Mouse (Mus musculus): Measurements from ENCODE around the gene Vamp1. TPM values are rescaled to one million over a fixed set of nuclear protein-coding genes. Genes with fewer than 3 reads are reported as not detected.

Gene Vamp1
- total and polyA plus RNA-seq, 3 experiments, result 1.9 to 4.6 (median 3.1) TPM

GRCm38 (mm10) chr6:125294049-125294448, 78.7 kb downstream of the Vamp1 start:
- no peak for DNase-seq (ENCODE audit: extremely low read depth)
- Histone ChIP-seq H3K4me3 (replicated peaks in 1 of 3; ENCODE audit: low read depth in 2 of 3, low read length in 2 of 3, poor library complexity in 1 of 3) (no peak overlapping the region), H3K4me2 (ENCODE audit: insufficient read depth, low read depth, poor library complexity, severe bottlenecking) (no peak overlapping the region), H3K9ac (ENCODE audit: insufficient read depth, low read depth) (no peak overlapping the region), H3K4me1 (ENCODE audit: control insufficient read depth in 1 of 2, insufficient read depth in 2 of 2) (no peaks in the 10 kb centered on the region), H3K27ac (ENCODE audit: insufficient read depth, low read depth) (no peak overlapping the region), H3K36me3 (replicated peaks in 1 of 2; ENCODE audit: control insufficient read depth in 1 of 2, insufficient read depth in 1 of 2, low read length in 1 of 2) (no peaks in the 10 kb centered on the region), H3K79me2 (replicated peaks; ENCODE audit: control insufficient read depth, extremely low read depth, insufficient read depth, poor library complexity, severe bottlenecking) (no peaks in the 10 kb centered on the region), H3K9me3 (replicated peaks; ENCODE audit: low read length) (peaks cover 22% of the 10 kb centered on the region), H3K27me3 (replicated peaks) (peaks cover 86% of the 10 kb centered on the region)
- dilution Hi-C loops (cut with MboI; ENCODE audit: extremely low pct_ligation_motif_present, extremely low pct_unique_long_range_greater_than_20kb, low sequenced_read_pairs), result no loop called here
- in situ Hi-C loops (cut with MboI; ENCODE audit: low pct_ligation_motif_present, low pct_unique_long_range_greater_than_20kb, low sequenced_read_pairs), result no loop called here
- TF ChIP-seq CHD2 (IDR thresholded peaks at IDR 0.05; ENCODE audit: low read length) (no peak), TBP (conservative IDR thresholded peaks at IDR 0.05; ENCODE audit: low read depth, low read length) (no peak), ZC3H11A (IDR thresholded peaks at IDR 0.05; ENCODE audit: low read depth, low read length) (no peak), SMC3 (IDR thresholded peaks at IDR 0.05; ENCODE audit: low read depth, low read length) (no peak), BHLHE40 (IDR thresholded peaks at IDR 0.05; ENCODE audit: low read depth, low read length) (no peak), MAX (IDR thresholded peaks at IDR 0.05; ENCODE audit: low read length) (no peak), USF2 (conservative IDR thresholded peaks at IDR 0.05; ENCODE audit: low read depth, low read length) (no peak), HCFC1 (IDR thresholded peaks at IDR 0.05; ENCODE audit: low read depth, low read length) (no peak), POLR2AphosphoS2 (IDR thresholded peaks at IDR 0.05; ENCODE audit: low read depth, low read length) (no peak), USF1 (IDR thresholded peaks at IDR 0.05; ENCODE audit: low read depth, low read length) (no peak), KAT2A (IDR thresholded peaks at IDR 0.05; ENCODE audit: insufficient replicate concordance, low read length) (no peak), ETS1 (conservative IDR thresholded peaks at IDR 0.05; ENCODE audit: low read depth, low read length) (no peak), UBTF (IDR thresholded peaks at IDR 0.05; ENCODE audit: low read depth, low read length) (no peak), TCF12 (IDR thresholded peaks at IDR 0.05; ENCODE audit: low read depth, low read length) (no peak), MAFK (IDR thresholded peaks at IDR 0.05; ENCODE audit: insufficient replicate concordance, low read length) (no peak), RAD21 (IDR thresholded peaks at IDR 0.05; ENCODE audit: low read depth, low read length) (no peak)

Other genes with a start within 250 kb of the Vamp1 start
- gene Pianp, start 218.9 kb upstream of the Vamp1 start, total RNA-seq (2012; rRNA removed), result 0.08 TPM in 1 of 2 replicates, not detected in the other
- gene Pianp, start 218.9 kb upstream of the Vamp1 start, total RNA-seq (2014; rRNA removed), result not detected in 2 replicates
- not detected in 2 replicates for gene Pianp, start 218.9 kb upstream of the Vamp1 start, polyA plus RNA-seq (2012; ENCODE audit: insufficient read length, low read depth)
- gene Zfp384, start 206.4 kb upstream of the Vamp1 start, total RNA-seq (2012; rRNA removed), result 14.0 and 14.5 TPM in 2 replicates
- gene Zfp384, start 206.4 kb upstream of the Vamp1 start, total RNA-seq (2014; rRNA removed), result 14.9 and 17.0 TPM in 2 replicates
- 32.0 and 34.4 TPM in 2 replicates for gene Zfp384, start 206.4 kb upstream of the Vamp1 start, polyA plus RNA-seq (2012; ENCODE audit: insufficient read length, low read depth)
- 23.8 and 27.3 TPM in 2 replicates for gene Ing4, start 175.8 kb upstream of the Vamp1 start, total RNA-seq (2012; rRNA removed)
- 31.3 and 32.2 TPM in 2 replicates for gene Ing4, start 175.8 kb upstream of the Vamp1 start, total RNA-seq (2014; rRNA removed)
- 21.3 and 25.1 TPM in 2 replicates for gene Ing4, start 175.8 kb upstream of the Vamp1 start, polyA plus RNA-seq (2012; ENCODE audit: insufficient read length, low read depth)
- gene Acrbp, start 165.9 kb upstream of the Vamp1 start, total RNA-seq (2012; rRNA removed), result 3.1 and 3.3 TPM in 2 replicates
- 1.1 and 1.7 TPM in 2 replicates for gene Acrbp, start 165.9 kb upstream of the Vamp1 start, total RNA-seq (2014; rRNA removed)
- 4.0 and 4.9 TPM in 2 replicates for gene Acrbp, start 165.9 kb upstream of the Vamp1 start, polyA plus RNA-seq (2012; ENCODE audit: insufficient read length, low read depth)
- 4.4 and 4.5 TPM in 2 replicates for gene Lpar5, start 147.6 kb upstream of the Vamp1 start, total RNA-seq (2012; rRNA removed)
- gene Lpar5, start 147.6 kb upstream of the Vamp1 start, total RNA-seq (2014; rRNA removed), result 3.3 and 4.8 TPM in 2 replicates
- 14.4 and 25.9 TPM in 2 replicates for gene Lpar5, start 147.6 kb upstream of the Vamp1 start, polyA plus RNA-seq (2012; ENCODE audit: insufficient read length, low read depth)
- gene Chd4, start 119.6 kb upstream of the Vamp1 start, total RNA-seq (2012; rRNA removed), result 165 and 174 TPM in 2 replicates
- gene Chd4, start 119.6 kb upstream of the Vamp1 start, total RNA-seq (2014; rRNA removed), result 72.7 and 86.0 TPM in 2 replicates
- 200 and 225 TPM in 2 replicates for gene Chd4, start 119.6 kb upstream of the Vamp1 start, polyA plus RNA-seq (2012; ENCODE audit: insufficient read length, low read depth)
- 128 and 188 TPM in 2 replicates for gene Nop2, start 83.6 kb upstream of the Vamp1 start, total RNA-seq (2012; rRNA removed)
- gene Nop2, start 83.6 kb upstream of the Vamp1 start, total RNA-seq (2014; rRNA removed), result 154 TPM in 2 replicates
- 175 and 179 TPM in 2 replicates for gene Nop2, start 83.6 kb upstream of the Vamp1 start, polyA plus RNA-seq (2012; ENCODE audit: insufficient read length, low read depth)
- gene Iffo1, start 70.3 kb upstream of the Vamp1 start, total RNA-seq (2012; rRNA removed), result 6.7 and 7.6 TPM in 2 replicates
- gene Iffo1, start 70.3 kb upstream of the Vamp1 start, total RNA-seq (2014; rRNA removed), result 3.3 and 4.0 TPM in 2 replicates
- 7.0 and 8.2 TPM in 2 replicates for gene Iffo1, start 70.3 kb upstream of the Vamp1 start, polyA plus RNA-seq (2012; ENCODE audit: insufficient read length, low read depth)
- 2,085 and 2,925 TPM in 2 replicates for gene Gapdh, start 49.1 kb upstream of the Vamp1 start, total RNA-seq (2012; rRNA removed)
- 1,576 and 2,268 TPM in 2 replicates for gene Gapdh, start 49.1 kb upstream of the Vamp1 start, total RNA-seq (2014; rRNA removed)
- 2,269 and 2,654 TPM in 2 replicates for gene Gapdh, start 49.1 kb upstream of the Vamp1 start, polyA plus RNA-seq (2012; ENCODE audit: insufficient read length, low read depth)
- 140 and 147 TPM in 2 replicates for gene Ncapd2, start 23.9 kb upstream of the Vamp1 start, total RNA-seq (2012; rRNA removed)
- gene Ncapd2, start 23.9 kb upstream of the Vamp1 start, total RNA-seq (2014; rRNA removed), result 78.3 and 79.6 TPM in 2 replicates
- 263 and 301 TPM in 2 replicates for gene Ncapd2, start 23.9 kb upstream of the Vamp1 start, polyA plus RNA-seq (2012; ENCODE audit: insufficient read length, low read depth)
- gene Mrpl51, start 23.8 kb upstream of the Vamp1 start, total RNA-seq (2012; rRNA removed), result 120 and 153 TPM in 2 replicates
- gene Mrpl51, start 23.8 kb upstream of the Vamp1 start, total RNA-seq (2014; rRNA removed), result 152 and 184 TPM in 2 replicates
- 161 and 171 TPM in 2 replicates for gene Mrpl51, start 23.8 kb upstream of the Vamp1 start, polyA plus RNA-seq (2012; ENCODE audit: insufficient read length, low read depth)
- 16.9 and 17.7 TPM in 2 replicates for gene Tapbpl, start 16.3 kb downstream of the Vamp1 start, total RNA-seq (2012; rRNA removed)
- gene Tapbpl, start 16.3 kb downstream of the Vamp1 start, total RNA-seq (2014; rRNA removed), result 13.7 and 16.7 TPM in 2 replicates
- 19.4 and 20.9 TPM in 2 replicates for gene Tapbpl, start 16.3 kb downstream of the Vamp1 start, polyA plus RNA-seq (2012; ENCODE audit: insufficient read length, low read depth)
- not detected in 2 replicates for gene Cd27, start 21.5 kb downstream of the Vamp1 start, total RNA-seq (2012; rRNA removed)
- not detected in 2 replicates for gene Cd27, start 21.5 kb downstream of the Vamp1 start, total RNA-seq (2014; rRNA removed)
- 0.54 TPM in 1 of 2 replicates, not detected in the other for gene Cd27, start 21.5 kb downstream of the Vamp1 start, polyA plus RNA-seq (2012; ENCODE audit: insufficient read length, low read depth)
- not detected in 2 replicates for gene Tuba3a, start 70.5 kb downstream of the Vamp1 start, total RNA-seq (2012; rRNA removed)
- gene Tuba3a, start 70.5 kb downstream of the Vamp1 start, total RNA-seq (2014; rRNA removed), result not detected in 2 replicates
- gene Tuba3a, start 70.5 kb downstream of the Vamp1 start, polyA plus RNA-seq (2012; ENCODE audit: insufficient read length, low read depth), result not detected in 2 replicates
- gene Ltbr, start 98.3 kb downstream of the Vamp1 start, total RNA-seq (2012; rRNA removed), result not detected in 2 replicates
- gene Ltbr, start 98.3 kb downstream of the Vamp1 start, total RNA-seq (2014; rRNA removed), result not detected in 2 replicates
- gene Ltbr, start 98.3 kb downstream of the Vamp1 start, polyA plus RNA-seq (2012; ENCODE audit: insufficient read length, low read depth), result not detected in 2 replicates
- not detected in 2 replicates for gene Scnn1a, start 105.1 kb downstream of the Vamp1 start, total RNA-seq (2012; rRNA removed)
- not detected in 2 replicates for gene Scnn1a, start 105.1 kb downstream of the Vamp1 start, total RNA-seq (2014; rRNA removed)
- not detected in 2 replicates for gene Scnn1a, start 105.1 kb downstream of the Vamp1 start, polyA plus RNA-seq (2012; ENCODE audit: insufficient read length, low read depth)
- 0.13 and 0.21 TPM in 2 replicates for gene Tnfrsf1a, start 133.8 kb downstream of the Vamp1 start, total RNA-seq (2012; rRNA removed)
- not detected in 2 replicates for gene Tnfrsf1a, start 133.8 kb downstream of the Vamp1 start, total RNA-seq (2014; rRNA removed)
- gene Tnfrsf1a, start 133.8 kb downstream of the Vamp1 start, polyA plus RNA-seq (2012; ENCODE audit: insufficient read length, low read depth), result not detected in 2 replicates
- not detected in 2 replicates for gene Plekhg6, start 165.2 kb downstream of the Vamp1 start, total RNA-seq (2012; rRNA removed)
- not detected in 2 replicates for gene Plekhg6, start 165.2 kb downstream of the Vamp1 start, total RNA-seq (2014; rRNA removed)
- not detected in 2 replicates for gene Plekhg6, start 165.2 kb downstream of the Vamp1 start, polyA plus RNA-seq (2012; ENCODE audit: insufficient read length, low read depth)

All from CH12.LX (cell line).